Mouse (Mus musculus) olfactory bulb, adult 2 months (tissue): ENCODE measurements around the gene Styx. TPM values are rescaled to one million over a fixed set of nuclear protein-coding genes. Genes with fewer than 3 reads are reported as not detected.

ENCODE experiments used
- H3K27ac ChIP-seq: fragments of 200-500 bp; 2 replicates; pipeline ENCODE4 v1.5.1; 2012; ENCODE audit warnings: low read depth, low read length; ENCODE audit not compliant: insufficient read depth
- H3K4me1 ChIP-seq: fragments of 200-500 bp; 2 replicates; pipeline ENCODE4 v1.6.1; 2012; ENCODE audit warnings: low read length; ENCODE audit not compliant: control insufficient read depth, insufficient read depth
- H3K4me3 ChIP-seq: fragments of 200-500 bp; 2 replicates; pipeline ENCODE4 v1.5.1; 2012; ENCODE audit warnings: mild to moderate bottlenecking, low read depth, low read length, moderate library complexity; ENCODE audit not compliant: insufficient read depth
- CTCF ChIP-seq: fragments of 200-500 bp; IDR thresholded peaks from 2 replicates; pipeline ENCODE4 v1.5.1; 2012; ENCODE audit warnings: low read depth, mild to moderate bottlenecking, low read length, moderate library complexity; ENCODE audit not compliant: insufficient read depth
- POLR2A ChIP-seq: fragments of 200-500 bp; IDR thresholded peaks from 2 replicates; pipeline ENCODE4 v1.6.1; 2012; ENCODE audit warnings: mild to moderate bottlenecking, low read depth, low read length, moderate library complexity; ENCODE audit not compliant: insufficient read depth
- WGBS: fragments of 180-500 bp; shearing (Covaris S2); methylation state at CpG from one replicate; pipeline ENCODE4 v1.1.7; 2018; 5-methylcytosine and 5-hydroxymethylcytosine counted together
- polyA plus RNA-seq: library from polyadenylated mRNA; stranded (reverse); fragments of >200 nt; gene quantifications from 2 replicates; pipeline ENCODE4 v1.2.4, GENCODE M21; 2012; ENCODE audit warnings: low replicate concordance; ENCODE audit not compliant: missing spikeins, insufficient read depth, insufficient read length

The Styx gene
- not detected in 2 replicates for polyA plus RNA-seq

GRCm38 (mm10) chr14:45350931-45351859 lies at the start of gene Styx:
Gene Styx (plus strand): TSS chr14:45351093.
- Histone ChIP-seq H3K4me1 (no peaks in the 10 kb centered on the region; the same call in 1 of the 2 replicates), H3K4me3 (peak within 1 kb of the TSS; percentile 99), H3K27ac (no peak within 1 kb of the TSS)
- under 1% methylated on average over 85 of the region's 93 CpGs for WGBS
- no peak for TF ChIP-seq CTCF
- no peak for TF ChIP-seq POLR2A

GRCm38 (mm10) chr14:45303939-45304338 lies 47.0 kb upstream of the Styx start:
- Histone ChIP-seq H3K4me3 (no peak overlapping the region), H3K27ac (no peak overlapping the region), H3K4me1 (no peaks in the 10 kb centered on the region)
- 51% methylated on average over 4 of the region's 4 CpGs for WGBS
- TF ChIP-seq POLR2A (no peak), CTCF (no peak)

DNA sequence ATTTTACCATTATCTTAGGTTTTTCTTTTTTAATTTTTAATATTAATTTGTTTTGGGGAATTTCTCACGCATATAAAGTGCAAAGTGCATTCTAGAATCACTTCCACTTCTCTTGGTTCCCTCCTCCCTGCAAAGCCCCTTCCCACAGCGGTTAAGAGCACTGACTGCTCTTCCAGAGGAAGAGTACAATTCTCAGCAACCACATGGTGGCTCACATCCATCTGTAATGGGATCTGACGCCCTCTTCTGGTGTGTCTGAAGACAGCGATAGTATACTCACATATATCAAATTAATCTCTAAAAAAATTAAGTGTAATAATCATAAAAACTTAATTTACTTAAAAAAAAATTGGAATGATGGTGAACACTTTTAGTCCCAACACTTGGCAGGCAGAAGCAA lies 46.5 kb upstream of the Styx start:
- H3K27ac ChIP-seq = no peak overlapping the region
- 66% methylated on average over 4 of the region's 4 CpGs for WGBS
- TF ChIP-seq POLR2A = no peak
- no peak for TF ChIP-seq CTCF
- no peak overlapping the region for H3K4me3 ChIP-seq
- H3K4me1 ChIP-seq = peaks cover under 1% of the 10 kb centered on the region; the same call in 1 of the 2 replicates

- WGBS = 95% methylated on average over 5 of the region's 5 CpGs
- Histone ChIP-seq H3K27ac (no peak overlapping the region), H3K4me3 (no peak overlapping the region), H3K4me1 (peaks cover 6% of the 10 kb centered on the region; the same call in 1 of the 2 replicates)
- TF ChIP-seq CTCF (no peak), POLR2A (no peak)
Measured at GRCm38 (mm10) chr14:45305852-45306251, 45.0 kb upstream of the Styx start.

- WGBS = 92% methylated on average over 8 of the region's 8 CpGs
- Histone ChIP-seq H3K4me3 (no peak overlapping the region), H3K4me1 (peaks cover 6% of the 10 kb centered on the region; the same call in 1 of the 2 replicates), H3K27ac (no peak overlapping the region)
- no peak for TF ChIP-seq POLR2A
- TF ChIP-seq CTCF = no peak
Measured at GRCm38 (mm10) chr14:45307630-45308328, 43.1 kb upstream of the Styx start.

DNA sequence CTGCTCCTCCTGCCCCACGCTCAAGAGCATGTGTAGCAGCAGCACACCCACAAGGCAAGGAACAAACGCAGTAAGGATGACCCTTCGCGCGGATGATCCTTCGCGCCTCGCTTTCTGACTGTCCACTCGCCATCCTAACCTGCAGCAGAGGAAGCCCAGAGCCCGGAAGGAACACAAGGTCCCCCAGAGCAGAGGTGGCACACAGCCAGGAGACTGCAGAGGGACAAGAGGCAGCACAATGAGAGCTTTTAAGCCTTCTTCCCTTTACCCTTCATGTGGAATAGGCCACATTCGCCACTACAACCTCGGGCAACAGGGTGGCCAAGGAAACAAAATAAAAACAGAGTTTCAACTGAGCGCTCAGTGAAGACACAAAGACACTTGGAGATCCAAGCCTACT lies 41.2 kb upstream of the Styx start:
- 76% methylated on average over 13 of the region's 13 CpGs for WGBS
- no peak overlapping the region for H3K4me3 ChIP-seq
- peaks cover 6% of the 10 kb centered on the region; the same call in 1 of the 2 replicates for H3K4me1 ChIP-seq
- TF ChIP-seq CTCF (no peak), POLR2A (no peak)
- no peak overlapping the region for H3K27ac ChIP-seq

GRCm38 (mm10) chr14:45310101-45310500 lies 40.8 kb upstream of the Styx start:
- TF ChIP-seq POLR2A (no peak), CTCF (no peak)
- Histone ChIP-seq H3K4me3 (no peak overlapping the region), H3K27ac (no peak overlapping the region), H3K4me1 (peaks cover 6% of the 10 kb centered on the region; the same call in 1 of the 2 replicates)
- 89% methylated on average over 14 of the region's 14 CpGs for WGBS

GRCm38 (mm10) chr14:45316927-45317326 lies 34.0 kb upstream of the Styx start:
- H3K4me1 ChIP-seq = peaks cover 6% of the 10 kb centered on the region; the same call in 1 of the 2 replicates
- TF ChIP-seq CTCF = no peak
- TF ChIP-seq POLR2A = no peak
- 77% methylated on average over 5 of the region's 5 CpGs for WGBS

More at GRCm38 (mm10) chr14:45316927-45317326, 34.0 kb upstream of the Styx start:
- H3K27ac ChIP-seq = no peak overlapping the region
- peak overlapping the region; percentile 30 for H3K4me3 ChIP-seq
